Mouse (Mus musculus): ENCODE data around the gene Snap91. TPM values are rescaled to one million over a fixed set of nuclear protein-coding genes. Genes with fewer than 3 reads are reported as not detected.

Gene Snap91
- polyA plus RNA-seq, 1 experiment from 2014 or later, result 5.8 TPM

GRCm38 (mm10) chr9:86857626-86858025 is 22.8 kb downstream of the Snap91 start:
- Histone ChIP-seq H3K4me2 (no peak overlapping the region), H3K27ac (no peak overlapping the region), H3K9me3 (no peaks in the 10 kb centered on the region), H3K36me3 (no peaks in the 10 kb centered on the region), H3K27me3 (no peaks in the 10 kb centered on the region), H3K4me1 (no peaks in the 10 kb centered on the region), H3K4me3 (no peak overlapping the region), H3K9ac (no peak overlapping the region)
- no peak for ATAC-seq (ENCODE audit: borderline replicate concordance, extremely low read depth, low FRiP score, low TSS enrichment)
- 90% methylated on average over 2 of the region's 2 CpGs for WGBS

GRCm38 (mm10) chr9:86852861-86853260 is 27.6 kb downstream of the Snap91 start:
- ATAC-seq (ENCODE audit: borderline replicate concordance, extremely low read depth, low FRiP score, low TSS enrichment), result no peak

GRCm38 (mm10) chr9:86851689-86852088 is 28.8 kb downstream of the Snap91 start:
- 85% methylated on average over 5 of the region's 5 CpGs for WGBS
- Histone ChIP-seq H3K36me3 (no peaks in the 10 kb centered on the region), H3K4me3 (no peak overlapping the region), H3K4me2 (no peak overlapping the region), H3K4me1 (no peaks in the 10 kb centered on the region), H3K27me3 (no peaks in the 10 kb centered on the region), H3K9ac (no peak overlapping the region), H3K9me3 (no peaks in the 10 kb centered on the region), H3K27ac (no peak overlapping the region)
- ATAC-seq (ENCODE audit: borderline replicate concordance, extremely low read depth, low FRiP score, low TSS enrichment), result no peak

More at GRCm38 (mm10) chr9:86852861-86853260, 27.6 kb downstream of the Snap91 start:
- whole genome bisulfite sequencing, result 90% methylated on average over 3 of the region's 3 CpGs
- H3K9ac ChIP-seq, result no peak overlapping the region
- no peaks in the 10 kb centered on the region for H3K4me1 ChIP-seq
- H3K36me3 ChIP-seq, result no peaks in the 10 kb centered on the region
- no peak overlapping the region for H3K4me2 ChIP-seq
- no peak overlapping the region for H3K4me3 ChIP-seq
- H3K27me3 ChIP-seq, result no peaks in the 10 kb centered on the region
- no peak overlapping the region for H3K27ac ChIP-seq
- no peaks in the 10 kb centered on the region for H3K9me3 ChIP-seq

GRCm38 (mm10) chr9:86850452-86851207 is 29.8 kb downstream of the Snap91 start:
- H3K9ac ChIP-seq, result no peak overlapping the region
- H3K4me1 ChIP-seq, result no peaks in the 10 kb centered on the region
- H3K4me3 ChIP-seq, result no peak overlapping the region
- no peaks in the 10 kb centered on the region for H3K27me3 ChIP-seq
- no peaks in the 10 kb centered on the region for H3K36me3 ChIP-seq
- no peak for ATAC-seq (ENCODE audit: borderline replicate concordance, extremely low read depth, low FRiP score, low TSS enrichment)
- no peak overlapping the region for H3K4me2 ChIP-seq
- no peak overlapping the region for H3K27ac ChIP-seq
- no peaks in the 10 kb centered on the region for H3K9me3 ChIP-seq
- 64% methylated on average over 3 of the region's 3 CpGs for WGBS

- Histone ChIP-seq H3K9me3 (no peaks in the 10 kb centered on the region), H3K4me3 (no peak overlapping the region), H3K9ac (no peak overlapping the region), H3K36me3 (no peaks in the 10 kb centered on the region), H3K27me3 (no peaks in the 10 kb centered on the region), H3K4me1 (no peaks in the 10 kb centered on the region), H3K4me2 (no peak overlapping the region), H3K27ac (no peak overlapping the region)
- ATAC-seq (ENCODE audit: borderline replicate concordance, extremely low read depth, low FRiP score, low TSS enrichment), result no peak
- WGBS, result 59% methylated on average over 5 of the region's 5 CpGs
Measured at GRCm38 (mm10) chr9:86843747-86844353, 36.6 kb downstream of the Snap91 start.

- no peaks in the 10 kb centered on the region for H3K36me3 ChIP-seq
- H3K4me3 ChIP-seq, result no peak overlapping the region
- no peaks in the 10 kb centered on the region for H3K9me3 ChIP-seq
- no peak overlapping the region for H3K4me2 ChIP-seq
- no peaks in the 10 kb centered on the region for H3K4me1 ChIP-seq
- no peak for ATAC-seq (ENCODE audit: borderline replicate concordance, extremely low read depth, low FRiP score, low TSS enrichment)
- 58% methylated on average over 2 of the region's 2 CpGs for WGBS
- H3K27ac ChIP-seq, result no peak overlapping the region
- H3K27me3 ChIP-seq, result no peaks in the 10 kb centered on the region
- no peak overlapping the region for H3K9ac ChIP-seq
Measured at GRCm38 (mm10) chr9:86829792-86830191, 50.7 kb downstream of the Snap91 start.

- WGBS, result 68% methylated on average over 8 of the region's 8 CpGs
- H3K4me2 ChIP-seq, result no peak overlapping the region
- no peak overlapping the region for H3K9ac ChIP-seq
- H3K4me1 ChIP-seq, result no peaks in the 10 kb centered on the region
- no peak overlapping the region for H3K27ac ChIP-seq
- no peaks in the 10 kb centered on the region for H3K27me3 ChIP-seq
- H3K9me3 ChIP-seq, result no peaks in the 10 kb centered on the region
- no peaks in the 10 kb centered on the region for H3K36me3 ChIP-seq
- ATAC-seq (ENCODE audit: borderline replicate concordance, extremely low read depth, low FRiP score, low TSS enrichment), result no peak
- H3K4me3 ChIP-seq, result no peak overlapping the region
Measured at GRCm38 (mm10) chr9:86829034-86829433, 51.4 kb downstream of the Snap91 start.

GRCm38 (mm10) chr9:86819366-86819765 is 61.1 kb downstream of the Snap91 start:
- H3K36me3 ChIP-seq, result no peaks in the 10 kb centered on the region
- WGBS, result 82% methylated on average over 5 of the region's 5 CpGs
- no peaks in the 10 kb centered on the region for H3K9me3 ChIP-seq
- no peak overlapping the region for H3K4me3 ChIP-seq
- H3K27me3 ChIP-seq, result no peaks in the 10 kb centered on the region
- no peaks in the 10 kb centered on the region for H3K4me1 ChIP-seq
- H3K27ac ChIP-seq, result no peak overlapping the region
- ATAC-seq (ENCODE audit: borderline replicate concordance, extremely low read depth, low FRiP score, low TSS enrichment), result no peak
- H3K4me2 ChIP-seq, result no peak overlapping the region
- no peak overlapping the region for H3K9ac ChIP-seq

- Histone ChIP-seq H3K27me3 (no peaks in the 10 kb centered on the region), H3K27ac (no peak overlapping the region), H3K9ac (no peak overlapping the region), H3K36me3 (no peaks in the 10 kb centered on the region), H3K4me1 (no peaks in the 10 kb centered on the region), H3K9me3 (no peaks in the 10 kb centered on the region), H3K4me2 (no peak overlapping the region), H3K4me3 (no peak overlapping the region)
- no peak for ATAC-seq (ENCODE audit: borderline replicate concordance, extremely low read depth, low FRiP score, low TSS enrichment)
- WGBS, result 54% methylated on average over 4 of the region's 4 CpGs
Measured at GRCm38 (mm10) chr9:86817673-86818072, 62.8 kb downstream of the Snap91 start.

- no peaks in the 10 kb centered on the region for H3K27me3 ChIP-seq
- H3K4me1 ChIP-seq, result no peaks in the 10 kb centered on the region
- ATAC-seq (ENCODE audit: borderline replicate concordance, extremely low read depth, low FRiP score, low TSS enrichment), result no peak
- no peak overlapping the region for H3K4me3 ChIP-seq
- H3K27ac ChIP-seq, result no peak overlapping the region
- no peak overlapping the region for H3K9ac ChIP-seq
- no peaks in the 10 kb centered on the region for H3K36me3 ChIP-seq
- WGBS, result 70% methylated on average over 6 of the region's 6 CpGs
- H3K4me2 ChIP-seq, result no peak overlapping the region
- H3K9me3 ChIP-seq, result no peaks in the 10 kb centered on the region
Measured at GRCm38 (mm10) chr9:86814340-86814739, 66.1 kb downstream of the Snap91 start.

- no peak overlapping the region for H3K4me2 ChIP-seq
- no peaks in the 10 kb centered on the region for H3K36me3 ChIP-seq
- no peaks in the 10 kb centered on the region for H3K9me3 ChIP-seq
- no peak overlapping the region for H3K27ac ChIP-seq
- WGBS, result 38% methylated on average over 5 of the region's 5 CpGs
- H3K4me3 ChIP-seq, result no peak overlapping the region
- H3K4me1 ChIP-seq, result no peaks in the 10 kb centered on the region
- ATAC-seq (ENCODE audit: borderline replicate concordance, extremely low read depth, low FRiP score, low TSS enrichment), result no peak
- no peak overlapping the region for H3K9ac ChIP-seq
- H3K27me3 ChIP-seq, result no peaks in the 10 kb centered on the region
Measured at GRCm38 (mm10) chr9:86813327-86813726, 67.1 kb downstream of the Snap91 start.

GRCm38 (mm10) chr9:86810696-86811232 is 69.7 kb downstream of the Snap91 start:
- no peak for ATAC-seq (ENCODE audit: borderline replicate concordance, extremely low read depth, low FRiP score, low TSS enrichment)
- Histone ChIP-seq H3K9ac (no peak overlapping the region), H3K4me2 (no peak overlapping the region), H3K4me1 (no peaks in the 10 kb centered on the region), H3K4me3 (no peak overlapping the region), H3K27ac (no peak overlapping the region), H3K27me3 (no peaks in the 10 kb centered on the region), H3K9me3 (no peaks in the 10 kb centered on the region), H3K36me3 (no peaks in the 10 kb centered on the region)
- 42% methylated on average over 5 of the region's 5 CpGs for WGBS
